20 mouse cellular contexts compared by ENCODE assay signal in genomic region chrX:77410812-77411211, GRCm38 (mm10).
DNase-seq lines count a peak whose midpoint lies in the region; ATAC-seq and TF ChIP-seq lines count a peak whose summit lies in the region.
"Had no signal": no experiment of that assay in that cellular context is flagged by ENCODE, and none has a peak within 500 bp of the region (broad histone marks: within the 10 kb centered on the region; RNA-seq: fewer than 3 reads in every experiment).

No protein-coding gene starts in this region.

- H3K27me3 ChIP-seq in liver, adult 2 months (ENCODE audit: control insufficient read depth, insufficient read depth, low read length) = no peaks in the 10 kb centered on the region
- H3K27me3 ChIP-seq in forebrain, embryonic 12.5 days = no peaks in the 10 kb centered on the region
- H3K27me3 ChIP-seq in hindbrain, embryonic 10.5 days (ENCODE audit: insufficient read depth, poor library complexity, severe bottlenecking) = no peaks in the 10 kb centered on the region
- H3K27me3 ChIP-seq: embryonic facial prominence, embryonic 12.5 days; forebrain, embryonic 13.5 days; heart, embryonic 13.5 days had no signal

- H3K9ac ChIP-seq in liver, adult 2 months (ENCODE audit: low read depth, low read length) = no peak overlapping the region
- no peak overlapping the region for H3K9ac ChIP-seq in forebrain, embryonic 12.5 days
- H3K9ac ChIP-seq: embryonic facial prominence, embryonic 12.5 days; forebrain, embryonic 13.5 days; heart, embryonic 13.5 days; hindbrain, embryonic 14.5 days had no signal

- H3K27ac ChIP-seq in liver, adult 2 months (replicated peaks; ENCODE audit: insufficient read depth, low read depth, low read length) = no peak overlapping the region
- H3K27ac ChIP-seq in forebrain, embryonic 12.5 days = no peak overlapping the region
- H3K27ac ChIP-seq in hindbrain, embryonic 10.5 days = no peak overlapping the region
- H3K27ac ChIP-seq: embryonic facial prominence, embryonic 12.5 days; forebrain, embryonic 13.5 days; gastrocnemius, adult 2 months; heart, embryonic 13.5 days; hindbrain, embryonic 14.5 days had no signal

- no peak for TF ChIP-seq CTCF in liver, adult 2 months (IDR thresholded peaks at IDR 0.05; ENCODE audit: low read depth, low read length)

- H3K79me2 ChIP-seq in liver, adult 2 months (ENCODE audit: control insufficient read depth, insufficient read depth, low read length) = no peaks in the 10 kb centered on the region

- no peaks in the 10 kb centered on the region for H3K9me3 ChIP-seq in forebrain, embryonic 12.5 days
- H3K9me3 ChIP-seq in hindbrain, embryonic 10.5 days = no peaks in the 10 kb centered on the region
- H3K9me3 ChIP-seq: embryonic facial prominence, embryonic 12.5 days; forebrain, embryonic 13.5 days; heart, embryonic 13.5 days had no signal

- H3K36me3 ChIP-seq in liver, adult 2 months (ENCODE audit: control insufficient read depth, insufficient read depth, low read length) = no peaks in the 10 kb centered on the region
- H3K36me3 ChIP-seq in forebrain, embryonic 12.5 days (replicated peaks) = no peaks in the 10 kb centered on the region
- H3K36me3 ChIP-seq in hindbrain, embryonic 10.5 days = no peaks in the 10 kb centered on the region
- H3K36me3 ChIP-seq: embryonic facial prominence, embryonic 12.5 days; heart, embryonic 13.5 days had no signal

- TF ChIP-seq POLR2A in liver, adult 2 months (IDR thresholded peaks at IDR 0.05; ENCODE audit: extremely low read depth, insufficient read depth, low read length) = no peak

- no peak overlapping the region for H3K4me2 ChIP-seq in forebrain, embryonic 12.5 days
- H3K4me2 ChIP-seq: embryonic facial prominence, embryonic 12.5 days; forebrain, embryonic 13.5 days; heart, embryonic 13.5 days; hindbrain, embryonic 14.5 days had no signal

- ATAC-seq in forebrain, embryonic 12.5 days (ENCODE audit: low FRiP score) = no peak
- ATAC-seq: forebrain, embryonic 13.5 days had no signal

- peak; percentile 29 for DNase-seq in heart, adult 8-10 months (ENCODE audit: low spot score)
- DNase-seq in heart, postnatal 4 days = no peak
- DNase-seq in liver, adult 2 months (ENCODE audit: extremely low read depth, low read depth, low spot score) = peak; percentile 24
- DNase-seq in liver = no peak
- peak; percentile 56 for DNase-seq in 3T3-L1 (ENCODE audit: low read depth, low spot score)
- peak; percentile 24 for DNase-seq in brain, adult 2 months (ENCODE audit: low read depth, low spot score)
- no peak for DNase-seq in hindbrain, embryonic 10.5 days (ENCODE audit: low spot score)
- DNase-seq: adrenal gland, adult 8-10 months; adrenal gland, postnatal 36 days; cerebellum, adult 11-12 months; cerebellum, adult 9-10 months; cerebellum, postnatal 25 days; gastrocnemius, adult 2 months; gastrocnemius, postnatal 25 days; heart, postnatal 36 days had no signal

- no peak overlapping the region for H3K4me3 ChIP-seq in liver, adult 2 months (ENCODE audit: insufficient read depth, low read depth, low read length)
- H3K4me3 ChIP-seq in forebrain, embryonic 12.5 days (replicated peaks) = no peak overlapping the region
- H3K4me3 ChIP-seq in hindbrain, embryonic 10.5 days = no peak overlapping the region
- H3K4me3 ChIP-seq: embryonic facial prominence, embryonic 12.5 days; forebrain, embryonic 13.5 days; gastrocnemius, adult 2 months; heart, embryonic 13.5 days had no signal

- peaks cover 3% of the 10 kb centered on the region; the same call in 1 of the 2 replicates for H3K4me1 ChIP-seq in liver, adult 2 months (ENCODE audit: control insufficient read depth, insufficient read depth, low read length)
- H3K4me1 ChIP-seq in forebrain, embryonic 12.5 days = no peaks in the 10 kb centered on the region
- no peaks in the 10 kb centered on the region for H3K4me1 ChIP-seq in hindbrain, embryonic 10.5 days (replicated peaks)
- H3K4me1 ChIP-seq: embryonic facial prominence, embryonic 12.5 days; forebrain, embryonic 13.5 days had no signal

Comparison
In these comparisons a context has a peak if more than half of its experiments do, and no peak if none do; other contexts are left out.
1. DNase-seq: peak in heart, adult 8-10 months (single experiment), liver, adult 2 months (single experiment), 3T3-L1 (single experiment) and brain, adult 2 months (single experiment); none in heart, postnatal 4 days (single experiment), liver (single experiment) and hindbrain, embryonic 10.5 days (single experiment).